Mouse (Mus musculus) MEL (cell line): ENCODE results near the gene Krt5.

Experiments
- CHD1 ChIP-seq: IDR thresholded peaks from 2 replicates; pipeline ENCODE4 v1.6.1; 2012; ENCODE audit warnings: low read depth, mild to moderate bottlenecking, inconsistent platforms, low read length, improper control_type of control experiment
- CTCF ChIP-seq, 3 experiments: IDR thresholded peaks in 2 of 3; conservative IDR thresholded peaks in 1 of 3; 2 replicates each; pipeline ENCODE4 v1.5.1; 2011 to 2012; ENCODE audit warnings: low read length in 3 of 3, low read depth in 2 of 3, mild to moderate bottlenecking in 2 of 3, improper control_type of control experiment in 1 of 3, inconsistent platforms in 1 of 3, mixed read lengths in 1 of 3, moderate library complexity in 1 of 3; ENCODE audit not compliant: control insufficient read depth in 1 of 3, insufficient read depth in 1 of 3, poor library complexity in 1 of 3, severe bottlenecking in 1 of 3
- GABPA ChIP-seq: IDR thresholded peaks from 2 replicates; pipeline ENCODE4 v1.6.1; 2012; ENCODE audit warnings: low read depth, mild to moderate bottlenecking, inconsistent platforms, low read length, improper control_type of control experiment, moderate library complexity
- POLR2A ChIP-seq, 2 experiments: IDR thresholded peaks; 2 replicates each; pipeline ENCODE4 v1.6.1; 2011 to 2012; ENCODE audit warnings: low read length in 2 of 2, mild to moderate bottlenecking in 2 of 2, control low read depth in 1 of 2, improper control_type of control experiment in 1 of 2, low read depth in 1 of 2, moderate library complexity in 1 of 2; ENCODE audit not compliant: control insufficient read depth in 1 of 2, insufficient read depth in 1 of 2, poor library complexity in 1 of 2
- RAD21 ChIP-seq: IDR thresholded peaks from 2 replicates; pipeline ENCODE4 v1.6.1; 2011; ENCODE audit warnings: mild to moderate bottlenecking, low read depth, low read length, improper control_type of control experiment

GRCm38 (mm10) chr15:101715831-101716230, 3.1 kb upstream of the Krt5 start:
- no peak for TF ChIP-seq CTCF (IDR thresholded peaks at IDR 0.05 in 2 of 3, conservative IDR thresholded peaks at IDR 0.05 in 1 of 3; ENCODE audit: control insufficient read depth in 1 of 3, insufficient read depth in 1 of 3, low read depth in 2 of 3, low read length in 3 of 3, poor library complexity in 1 of 3, severe bottlenecking in 1 of 3)
- no peak for TF ChIP-seq RAD21
- no peak for TF ChIP-seq POLR2A (IDR thresholded peaks at IDR 0.05; ENCODE audit: control insufficient read depth in 1 of 2, insufficient read depth in 1 of 2, low read depth in 1 of 2, low read length in 2 of 2, poor library complexity in 1 of 2)
- TF ChIP-seq GABPA, result no peak
- TF ChIP-seq CHD1, result no peak
